Mouse (Mus musculus): ENCODE data around the gene Mylk3. TPM values are rescaled to one million over a fixed set of nuclear protein-coding genes. Genes with fewer than 3 reads are reported as not detected.
A peak's percentile ranks its signal among the peaks of the same experiment; 100 is the strongest.

Gene Mylk3
- polyA plus RNA-seq, 1 experiment from 2014 or later, result 2.6 TPM

DNA sequence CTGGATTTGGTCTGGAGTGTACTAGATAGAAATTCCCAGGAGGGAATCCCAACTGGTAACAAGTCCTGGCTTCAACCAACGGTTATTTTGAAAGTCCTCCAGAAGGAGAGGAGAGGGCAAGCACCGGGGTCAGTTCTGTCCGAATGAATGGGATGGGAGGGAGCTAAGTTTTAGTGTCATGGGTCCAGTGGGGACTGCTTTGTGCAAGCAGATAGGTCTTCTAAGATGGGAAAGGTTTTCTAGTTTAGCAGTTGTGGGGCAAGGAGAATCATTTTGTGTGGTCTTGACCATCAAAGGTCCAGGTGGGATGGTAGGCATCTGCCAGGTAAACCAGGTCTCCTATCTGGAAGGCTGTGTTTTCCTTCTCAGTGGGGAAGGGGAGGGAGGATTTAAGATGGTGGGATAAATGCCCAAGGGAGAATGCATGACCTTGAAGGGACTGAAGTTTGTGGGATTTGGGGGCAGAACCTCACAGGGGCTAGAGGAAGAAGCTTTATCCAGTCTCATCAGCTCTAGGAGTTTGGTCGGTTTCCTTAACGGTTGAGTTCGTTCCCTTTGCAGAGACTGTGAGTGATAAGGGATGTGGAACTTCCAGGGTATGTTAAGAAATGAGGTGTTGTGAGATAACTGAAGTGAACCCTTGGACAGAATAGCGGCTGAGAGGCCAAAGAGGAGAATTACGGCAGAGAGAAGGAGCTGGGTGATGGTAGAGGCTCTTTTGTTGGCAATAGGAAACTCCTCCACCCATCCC lies 9.7 kb upstream of the Mylk3 start:
- WGBS, result 44% methylated on average over 8 of the region's 8 CpGs
- H3K27ac ChIP-seq (ENCODE audit: low read length), result no peak overlapping the region

DNA sequence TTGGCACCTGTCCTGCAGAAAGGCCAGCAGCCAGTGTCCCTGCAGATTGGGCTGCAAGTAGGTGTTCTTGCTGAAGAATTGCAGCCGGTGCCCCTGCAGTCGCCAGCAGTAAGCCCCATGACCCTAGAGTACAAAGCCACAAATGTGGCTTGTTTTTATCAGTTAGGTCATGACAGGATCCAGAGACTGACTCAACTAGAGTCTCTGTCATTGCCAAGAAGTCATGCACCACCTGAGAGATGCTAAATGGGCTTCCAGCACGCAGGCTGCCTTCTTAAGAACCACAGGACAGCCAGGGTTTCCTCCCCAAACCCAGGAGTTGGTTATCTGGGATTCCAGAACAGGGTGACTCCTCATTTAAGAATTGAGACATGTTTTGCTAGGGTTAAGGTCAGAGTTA lies 8.9 kb upstream of the Mylk3 start:
- Histone ChIP-seq H3K9me3 (ENCODE audit: low read length) (no peaks in the 10 kb centered on the region), H3K27ac (ENCODE audit: low read length) (no peak overlapping the region), H3K9ac (replicated peaks; ENCODE audit: low read depth) (no peak overlapping the region), H3K4me2 (replicated peaks; ENCODE audit: low read depth, low read length) (no peak overlapping the region), H3K4me1 (ENCODE audit: insufficient read depth, low read depth, low read length) (no peaks in the 10 kb centered on the region), H3K4me3 (ENCODE audit: low read depth, low read length) (no peak overlapping the region), H3K36me3 (ENCODE audit: insufficient read depth, low read length) (no peaks in the 10 kb centered on the region), H3K27me3 (replicated peaks; ENCODE audit: insufficient read depth, low read length) (no peaks in the 10 kb centered on the region)
- DNase-seq (ENCODE audit: low spot score) (no peak), ATAC-seq (no peak)
- TF ChIP-seq CTCF (IDR thresholded peaks at IDR 0.05), result no peak
- TF ChIP-seq EP300 (IDR thresholded peaks at IDR 0.05), result no peak
- 72% methylated on average over 3 of the region's 3 CpGs for WGBS

More for the DNA sequence above, 9.7 kb upstream of the Mylk3 start:
- Histone ChIP-seq H3K9ac (replicated peaks; ENCODE audit: low read depth) (no peak overlapping the region), H3K4me2 (replicated peaks; ENCODE audit: low read depth, low read length) (no peak overlapping the region), H3K4me3 (ENCODE audit: low read depth, low read length) (no peak overlapping the region), H3K4me1 (ENCODE audit: insufficient read depth, low read depth, low read length) (no peaks in the 10 kb centered on the region), H3K27me3 (replicated peaks; ENCODE audit: insufficient read depth, low read length) (no peaks in the 10 kb centered on the region), H3K9me3 (ENCODE audit: low read length) (no peaks in the 10 kb centered on the region), H3K36me3 (ENCODE audit: insufficient read depth, low read length) (no peaks in the 10 kb centered on the region)
- ATAC-seq (no peak), DNase-seq (ENCODE audit: low spot score) (no peak)
- no peak for TF ChIP-seq EP300 (IDR thresholded peaks at IDR 0.05)
- no peak for TF ChIP-seq CTCF (IDR thresholded peaks at IDR 0.05)

DNA sequence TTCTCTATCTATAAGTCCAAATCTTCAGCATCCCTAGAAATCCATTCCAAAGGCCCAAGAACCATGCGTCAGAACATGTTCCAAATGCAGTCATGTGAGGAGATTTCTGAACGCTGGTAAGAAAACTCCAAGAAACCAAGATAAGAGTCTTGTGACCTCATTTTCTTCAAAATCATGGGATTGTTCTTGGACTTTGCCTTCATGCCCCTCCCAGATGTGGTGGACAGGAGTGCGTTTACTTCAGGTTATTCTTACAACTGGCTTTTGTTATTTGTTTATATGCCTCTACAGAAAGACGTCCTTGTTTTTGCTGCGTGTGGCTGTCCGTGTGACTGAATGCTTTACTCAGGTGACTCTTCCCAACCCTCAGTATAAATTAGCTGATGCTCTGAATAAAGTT lies 7.1 kb upstream of the Mylk3 start:
- H3K4me1 ChIP-seq (ENCODE audit: insufficient read depth, low read depth, low read length), result no peaks in the 10 kb centered on the region
- DNase-seq (ENCODE audit: low spot score) (no peak), ATAC-seq (no peak)
- 84% methylated on average over 6 of the region's 6 CpGs for WGBS
- H3K36me3 ChIP-seq (ENCODE audit: insufficient read depth, low read length), result no peaks in the 10 kb centered on the region
- H3K9me3 ChIP-seq (ENCODE audit: low read length), result no peaks in the 10 kb centered on the region
- H3K27me3 ChIP-seq (replicated peaks; ENCODE audit: insufficient read depth, low read length), result no peaks in the 10 kb centered on the region
- H3K27ac ChIP-seq (ENCODE audit: low read length), result no peak overlapping the region
- H3K9ac ChIP-seq (replicated peaks; ENCODE audit: low read depth), result no peak overlapping the region
- no peak overlapping the region for H3K4me2 ChIP-seq (replicated peaks; ENCODE audit: low read depth, low read length)
- no peak overlapping the region for H3K4me3 ChIP-seq (ENCODE audit: low read depth, low read length)
- TF ChIP-seq CTCF (IDR thresholded peaks at IDR 0.05) (no peak), EP300 (IDR thresholded peaks at IDR 0.05) (no peak)

DNA sequence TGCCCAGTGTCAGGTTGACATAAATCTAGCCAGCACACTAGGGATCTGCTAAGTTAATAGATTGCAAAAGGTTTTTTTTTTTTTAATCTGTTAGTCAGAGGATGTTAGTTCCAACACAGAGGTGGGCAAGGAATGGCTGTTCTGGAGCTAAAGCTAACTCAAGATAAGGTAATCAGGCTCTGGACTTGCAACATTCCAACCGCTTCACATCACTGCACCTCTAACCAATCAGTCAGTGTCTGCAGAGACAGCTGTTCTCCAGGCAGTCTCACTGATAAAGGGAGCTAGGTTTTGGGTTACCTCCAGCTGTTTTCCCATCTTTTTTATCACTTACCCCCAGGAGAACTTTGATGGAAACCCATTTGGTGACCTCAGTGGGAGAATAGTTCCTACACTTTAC lies 5.3 kb upstream of the Mylk3 start:
- H3K27ac ChIP-seq (ENCODE audit: low read length), result no peak overlapping the region
- 47% methylated on average over 1 of the region's 1 CpGs for WGBS
- no peak overlapping the region for H3K4me3 ChIP-seq (ENCODE audit: low read depth, low read length)
- TF ChIP-seq EP300 (IDR thresholded peaks at IDR 0.05), result no peak
- no peak for TF ChIP-seq CTCF (IDR thresholded peaks at IDR 0.05)
- H3K4me1 ChIP-seq (ENCODE audit: insufficient read depth, low read depth, low read length), result no peaks in the 10 kb centered on the region
- ATAC-seq (no peak), DNase-seq (ENCODE audit: low spot score) (no peak)
- H3K9ac ChIP-seq (replicated peaks; ENCODE audit: low read depth), result no peak overlapping the region
- no peaks in the 10 kb centered on the region for H3K27me3 ChIP-seq (replicated peaks; ENCODE audit: insufficient read depth, low read length)
- H3K4me2 ChIP-seq (replicated peaks; ENCODE audit: low read depth, low read length), result no peak overlapping the region
- H3K36me3 ChIP-seq (ENCODE audit: insufficient read depth, low read length), result no peaks in the 10 kb centered on the region
- no peaks in the 10 kb centered on the region for H3K9me3 ChIP-seq (ENCODE audit: low read length)

DNA sequence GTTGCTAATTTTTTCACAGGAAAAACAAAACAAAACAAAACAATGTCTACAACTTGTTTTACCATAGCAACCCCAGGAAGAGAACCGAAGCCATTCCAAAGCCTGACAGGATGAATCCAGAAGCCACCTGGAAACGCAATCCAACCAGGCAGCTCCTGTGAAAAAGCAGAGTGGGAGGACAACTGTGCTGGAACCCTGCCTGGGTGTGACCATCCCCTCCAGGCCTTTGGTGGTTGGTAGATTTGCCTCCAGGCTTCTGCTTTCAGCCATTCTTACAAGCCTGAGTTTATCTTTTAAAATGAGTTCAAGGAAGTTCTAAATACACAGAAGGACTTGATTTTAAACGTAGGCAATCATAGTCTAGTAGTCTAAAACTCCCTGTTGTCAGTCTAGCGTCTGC lies 4.2 kb downstream of the Mylk3 start:
- Histone ChIP-seq H3K27me3 (replicated peaks; ENCODE audit: insufficient read depth, low read length) (no peaks in the 10 kb centered on the region), H3K4me3 (ENCODE audit: low read depth, low read length) (no peak overlapping the region), H3K9me3 (ENCODE audit: low read length) (no peaks in the 10 kb centered on the region), H3K9ac (replicated peaks; ENCODE audit: low read depth) (no peak overlapping the region), H3K4me2 (replicated peaks; ENCODE audit: low read depth, low read length) (no peak overlapping the region), H3K36me3 (ENCODE audit: insufficient read depth, low read length) (no peaks in the 10 kb centered on the region), H3K4me1 (ENCODE audit: insufficient read depth, low read depth, low read length) (peaks cover 15% of the 10 kb centered on the region), H3K27ac (ENCODE audit: low read length) (no peak overlapping the region)
- ATAC-seq (no peak), DNase-seq (ENCODE audit: low spot score) (no peak)
- 56% methylated on average over 4 of the region's 4 CpGs for WGBS
- TF ChIP-seq EP300 (IDR thresholded peaks at IDR 0.05) (no peak), CTCF (IDR thresholded peaks at IDR 0.05) (no peak)

DNA sequence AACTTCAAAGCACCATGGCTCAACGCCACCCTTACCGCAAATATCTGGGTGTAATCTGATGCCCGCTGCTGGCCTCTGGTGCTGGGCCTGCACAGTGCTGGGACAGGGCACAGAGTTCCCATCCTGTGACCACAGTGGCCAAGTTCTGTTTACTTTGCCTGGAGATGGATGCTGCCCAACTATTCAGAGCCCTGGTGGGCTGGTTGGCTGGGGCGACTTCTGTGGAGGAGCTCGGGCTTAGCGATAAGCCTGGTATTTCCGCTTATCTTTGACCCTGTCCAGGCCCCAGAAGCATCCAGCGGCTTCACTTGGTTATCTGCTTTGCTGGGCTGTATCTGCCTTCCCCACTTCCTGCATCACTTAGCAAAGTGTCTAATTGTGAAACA lies 5.3 kb downstream of the Mylk3 start:
- WGBS, result 13% methylated on average over 8 of the region's 8 CpGs
- DNase-seq (ENCODE audit: low spot score), result peak; percentile 35
- Histone ChIP-seq H3K4me1 (ENCODE audit: insufficient read depth, low read depth, low read length) (peaks cover 15% of the 10 kb centered on the region), H3K27ac (ENCODE audit: low read length) (peak overlapping the region; percentile 16; the same call in 1 of the 2 replicates), H3K4me2 (replicated peaks; ENCODE audit: low read depth, low read length) (no peak overlapping the region), H3K9me3 (ENCODE audit: low read length) (no peaks in the 10 kb centered on the region), H3K27me3 (replicated peaks; ENCODE audit: insufficient read depth, low read length) (no peaks in the 10 kb centered on the region), H3K36me3 (ENCODE audit: insufficient read depth, low read length) (no peaks in the 10 kb centered on the region), H3K9ac (replicated peaks; ENCODE audit: low read depth) (no peak overlapping the region), H3K4me3 (ENCODE audit: low read depth, low read length) (no peak overlapping the region)
- TF ChIP-seq EP300 (IDR thresholded peaks at IDR 0.05) (no peak), CTCF (IDR thresholded peaks at IDR 0.05) (peak; percentile 30; the same call in 1 of the 2 replicates)
- peak; percentile 39 for ATAC-seq
